Mouse (Mus musculus): Measurements from ENCODE around the gene Gdf15.
A peak's percentile ranks its signal among the peaks of the same experiment; 100 is the strongest.
"Not testable (repeated sequence)": the region's sequence is repeated elsewhere in the genome, so short reads cannot be mapped to it uniquely, and the experiment has no call there.

The Gdf15 gene

GRCm38 (mm10) chr8:70602139-70602811 is 30.0 kb downstream of the Gdf15 start:
- no peak for DNase-seq

GRCm38 (mm10) chr8:70601271-70601649 is 31.0 kb downstream of the Gdf15 start:
- peak; percentile 98 for DNase-seq

- peak; percentile 81 for DNase-seq
Measured at GRCm38 (mm10) chr8:70600473-70601270, 31.6 kb downstream of the Gdf15 start.

GRCm38 (mm10) chr8:70599507-70600290 is 32.6 kb downstream of the Gdf15 start:
- no peak for DNase-seq

- DNase-seq = peak; percentile 59
Measured at GRCm38 (mm10) chr8:70598722-70599121, 33.5 kb downstream of the Gdf15 start.

DNA sequence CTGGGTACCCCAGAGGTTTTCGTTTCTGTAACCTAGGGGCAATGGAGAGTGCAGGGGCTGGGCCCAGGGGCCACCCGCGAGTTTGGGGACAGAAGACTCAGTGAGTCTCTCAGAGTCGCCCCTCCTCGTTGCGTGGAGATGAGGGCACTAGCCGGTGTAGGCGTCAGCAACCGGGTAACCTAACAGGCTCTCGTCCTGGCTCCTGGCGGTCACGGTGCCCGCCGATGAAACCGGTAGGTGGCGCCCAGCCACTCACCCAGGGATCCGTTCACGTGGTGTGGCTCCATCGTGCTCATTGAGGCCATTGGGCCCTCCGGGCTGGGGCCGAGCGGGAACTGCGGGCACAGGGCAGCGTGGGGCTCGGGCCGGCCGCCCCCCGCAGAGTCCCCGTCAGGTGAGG is 34.0 kb downstream of the Gdf15 start:
- peak; percentile 91 for DNase-seq

- peak; percentile 40 for DNase-seq
Measured at GRCm38 (mm10) chr8:70597417-70598272, 34.6 kb downstream of the Gdf15 start.

DNA sequence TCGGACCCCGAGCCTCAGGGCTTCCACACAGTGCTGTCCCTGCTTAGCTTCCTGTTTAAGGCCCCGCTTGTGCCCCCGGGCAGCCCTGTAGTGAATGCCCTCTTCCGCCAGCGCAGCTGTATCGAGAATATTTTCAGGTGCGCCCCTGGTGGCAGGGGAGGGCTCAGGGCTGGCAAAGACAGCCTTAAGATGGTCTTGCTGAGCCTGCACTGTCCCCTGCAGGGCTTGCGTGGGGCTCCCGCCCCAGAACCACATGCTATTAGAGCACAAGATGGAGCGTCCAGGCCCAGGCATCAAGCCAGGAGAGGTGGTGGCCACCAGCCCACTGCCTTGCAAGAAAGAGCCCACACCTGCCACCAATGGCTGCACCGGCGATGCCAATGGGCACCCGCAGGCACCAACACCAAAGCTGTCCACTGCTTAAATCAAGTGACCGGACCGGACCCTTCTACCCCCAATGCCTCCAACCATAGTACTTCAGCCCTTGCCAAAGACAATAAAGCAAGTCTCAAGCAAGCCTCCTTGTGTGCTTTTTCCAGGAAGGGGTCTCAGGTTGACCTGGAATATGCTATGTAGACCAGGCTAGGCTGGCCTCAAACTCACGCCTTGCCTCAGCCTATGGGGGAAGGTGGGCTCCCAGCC is 35.4 kb downstream of the Gdf15 start:
- DNase-seq = peak; percentile 44

- DNase-seq = no peak
Measured at GRCm38 (mm10) chr8:70596216-70596615, 36.0 kb downstream of the Gdf15 start.

DNA sequence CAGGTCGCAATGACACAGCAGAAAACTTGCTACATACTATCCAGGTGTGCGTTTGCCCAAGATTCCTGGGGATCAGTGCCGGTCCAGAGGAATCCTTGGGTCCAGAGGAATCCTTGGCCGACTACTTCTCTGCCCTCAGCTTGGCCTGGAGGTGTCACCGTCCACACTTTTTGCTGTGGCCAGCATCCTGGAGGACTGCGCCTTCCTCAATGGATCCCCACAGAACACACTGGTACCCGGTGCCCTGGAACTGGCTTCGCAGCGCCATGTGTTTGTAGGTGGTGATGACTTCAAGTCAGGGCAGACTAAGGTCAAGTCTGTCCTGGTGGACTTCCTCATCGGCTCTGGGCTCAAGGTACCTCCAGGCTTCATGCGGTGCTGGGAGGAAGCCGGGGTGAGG is 36.4 kb downstream of the Gdf15 start:
- DNase-seq = no peak

DNA sequence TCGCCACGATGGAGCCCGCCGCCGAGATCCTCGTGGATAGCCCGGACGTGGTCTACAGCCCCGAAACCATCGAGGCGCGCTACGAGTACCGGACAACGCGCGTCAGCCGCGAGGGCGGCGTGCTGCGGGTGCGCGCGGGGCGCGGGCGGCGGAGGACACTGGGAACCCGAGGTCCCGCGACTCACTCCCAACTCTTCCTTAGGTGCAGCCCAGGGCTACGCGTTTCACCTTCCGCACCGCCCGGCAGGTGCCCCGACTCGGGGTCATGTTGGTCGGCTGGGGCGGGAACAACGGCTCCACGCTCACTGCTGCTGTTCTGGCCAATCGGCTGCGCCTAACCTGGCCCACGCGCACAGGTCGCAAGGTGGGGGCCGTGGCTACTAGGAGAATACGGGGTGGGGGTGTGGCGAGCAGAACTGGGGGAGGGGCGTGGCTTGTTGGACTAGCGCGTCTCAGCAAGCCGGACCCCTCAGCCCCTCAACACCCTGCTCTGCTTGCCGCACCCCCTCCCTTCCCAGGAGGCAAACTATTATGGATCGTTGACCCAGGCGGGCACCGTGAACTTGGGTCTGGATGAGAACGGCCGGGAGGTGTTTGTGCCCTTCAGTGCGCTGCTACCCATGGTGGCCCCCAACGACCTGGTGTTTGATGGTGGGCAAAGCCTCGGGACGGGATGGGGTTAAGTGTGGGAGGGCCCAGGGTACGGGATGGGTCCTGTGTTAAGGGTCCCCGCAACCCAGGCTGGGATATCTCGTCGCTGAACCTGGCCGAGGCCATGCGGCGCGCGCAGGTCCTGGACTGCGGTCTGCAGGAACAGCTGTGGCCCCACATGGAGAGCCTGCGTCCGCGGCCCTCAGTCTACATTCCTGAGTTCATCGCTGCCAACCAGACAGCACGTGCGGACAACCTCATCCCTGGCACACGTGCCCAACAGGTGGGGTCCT is 37.4 kb downstream of the Gdf15 start:
- peak; percentile 69 for DNase-seq

GRCm38 (mm10) chr8:70593961-70594609 is 38.2 kb downstream of the Gdf15 start, which contains the start of gene Isyna1:
Isyna1 (plus strand) TSS chr8:70594373.
- peak; percentile 98 for DNase-seq

DNA sequence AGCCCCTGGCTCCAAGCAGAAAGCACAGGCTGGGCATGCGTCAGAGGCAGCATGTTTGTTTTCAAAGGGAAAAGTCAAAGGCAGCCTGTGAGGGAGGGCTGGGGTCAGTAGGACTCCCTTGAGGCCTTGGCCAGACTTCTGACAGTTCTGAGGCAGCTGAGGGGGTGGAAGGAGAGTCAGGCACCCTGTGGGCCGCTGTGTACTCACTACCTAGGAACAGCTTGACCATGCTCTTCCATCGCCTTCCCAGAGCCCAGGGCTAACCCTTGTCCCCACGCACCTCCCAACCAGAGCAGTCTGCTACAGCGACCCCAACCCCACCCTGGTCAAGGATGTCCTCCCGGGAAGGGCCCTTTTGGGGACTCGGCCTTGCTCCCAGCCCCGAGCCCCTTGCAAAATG is 39.1 kb downstream of the Gdf15 start:
- DNase-seq = no peak

GRCm38 (mm10) chr8:70591569-70591968 is 40.7 kb downstream of the Gdf15 start:
- DNase-seq = no peak

DNA sequence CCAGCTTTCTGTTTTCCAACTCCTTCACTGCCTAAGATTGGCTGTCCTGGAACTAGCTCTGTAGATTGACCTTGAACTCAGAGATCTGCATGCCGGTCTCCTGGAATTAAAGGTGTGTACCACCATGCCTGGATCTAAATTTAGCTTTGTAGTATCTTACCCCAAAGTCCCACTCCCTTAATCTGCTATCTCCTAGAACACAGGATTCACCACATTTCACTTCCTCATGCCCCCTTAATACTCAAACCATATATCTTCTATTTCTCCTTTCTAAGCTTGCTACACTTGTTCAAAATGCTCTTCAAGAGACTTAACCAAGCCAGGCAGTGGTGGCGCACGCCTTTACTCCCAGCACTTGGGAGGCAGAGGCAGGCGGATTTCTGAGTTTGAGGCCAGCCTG is 44.3 kb downstream of the Gdf15 start:
- not testable (repeated sequence) for DNase-seq

DNA sequence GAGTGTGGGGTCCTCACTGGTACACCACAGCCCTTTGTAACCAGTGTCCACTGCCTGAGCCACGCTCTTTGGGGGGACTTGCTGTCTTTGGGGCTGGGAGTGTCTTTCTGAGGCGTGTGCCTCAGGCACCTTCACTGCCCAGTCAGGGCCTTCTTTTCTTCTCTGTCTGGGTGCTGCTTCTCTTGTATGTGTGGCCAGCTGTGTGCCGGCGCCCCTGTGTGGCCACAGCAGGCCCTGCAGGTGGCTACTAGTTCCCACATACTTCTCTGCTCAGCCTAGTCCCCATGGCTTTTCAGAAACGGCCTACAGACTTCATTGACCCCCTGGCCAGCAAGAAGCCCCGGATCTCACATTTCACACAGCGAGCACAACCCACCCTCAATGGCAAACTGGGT is 47.0 kb downstream of the Gdf15 start:
- DNase-seq = peak; percentile 64

DNA sequence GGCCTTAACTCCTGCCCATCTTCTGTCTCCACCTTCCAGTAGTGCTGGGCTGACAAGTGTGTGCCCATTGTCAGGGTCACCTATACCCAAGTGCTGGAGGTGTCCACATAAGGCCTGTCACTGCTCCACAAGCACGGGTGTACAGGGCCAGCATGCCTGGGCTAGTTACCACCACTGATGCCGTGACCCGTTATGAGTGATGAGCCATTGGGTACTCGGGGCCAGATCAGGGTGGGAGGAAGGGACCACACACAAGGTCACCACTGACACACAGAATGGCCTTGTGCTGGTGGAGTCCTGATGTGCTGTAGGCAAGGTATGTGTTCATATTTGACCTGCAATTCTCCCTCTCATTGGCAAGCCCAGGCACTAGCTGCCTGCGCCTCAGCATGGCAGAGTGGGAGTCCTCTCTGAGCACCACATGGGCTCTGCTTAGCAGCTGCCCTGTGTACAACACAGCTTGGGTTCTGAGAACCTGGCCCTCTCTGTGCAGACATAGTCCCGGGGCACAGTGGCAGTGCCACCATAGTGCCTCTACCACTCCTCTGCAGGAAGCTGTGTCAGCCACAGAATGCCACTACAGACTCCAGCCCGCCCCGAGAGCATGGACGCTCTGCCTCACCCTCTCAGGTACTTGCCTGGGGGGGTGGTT is 47.5 kb downstream of the Gdf15 start:
- DNase-seq = no peak

GRCm38 (mm10) chr8:70583476-70584387 is 48.5 kb downstream of the Gdf15 start:
- DNase-seq = no peak
